In genomic region chr11:88165683-88166364, GRCm38 (mm10) we compare ENCODE assay signal across 10 mouse cellular contexts. TPM values are rescaled to one million over a fixed set of nuclear protein-coding genes. Genes with fewer than 3 reads are reported as not detected.
DNase-seq lines count a peak whose midpoint lies in the region; ATAC-seq lines count a peak whose summit lies in the region.
"Had no signal": no experiment of that assay in that cellular context is flagged by ENCODE, and none has a peak within 500 bp of the region (broad histone marks: within the 10 kb centered on the region; RNA-seq: fewer than 3 reads in every experiment).

No protein-coding gene starts in this region.

- H3K36me3 ChIP-seq in midbrain, embryonic 10.5 days, result peaks cover 9% of the 10 kb centered on the region; the same call in 1 of the 2 replicates
- H3K36me3 ChIP-seq in midbrain, embryonic 14.5 days (ENCODE audit: control insufficient read depth, insufficient read depth, low read length), result 0 out of 2 replicates have a peak, but pooled peaks cover 4% of the 10 kb centered on the region
- no peaks in the 10 kb centered on the region for H3K36me3 ChIP-seq in heart, embryonic 13.5 days
- H3K36me3 ChIP-seq in neural tube, embryonic 14.5 days (ENCODE audit: control insufficient read depth, insufficient read depth, low read length), result no peaks in the 10 kb centered on the region
- H3K36me3 ChIP-seq: liver, embryonic 13.5 days had no signal

- H3K9ac ChIP-seq in midbrain, embryonic 14.5 days (replicated peaks; ENCODE audit: low read length), result no peak overlapping the region
- peak overlapping the region; percentile 75 for H3K9ac ChIP-seq in heart, embryonic 13.5 days
- H3K9ac ChIP-seq in neural tube, embryonic 14.5 days (replicated peaks; ENCODE audit: low read depth, low read length), result 0 out of 2 replicates have a peak overlapping the region, but pooled peaks have one; percentile 4
- H3K9ac ChIP-seq: liver, embryonic 13.5 days had no signal

- intact Hi-C loops in gastrocnemius, postnatal 14 days (cut with DNase I; ENCODE audit: low total_unique reads), result no loop called here
- intact Hi-C loops in gastrocnemius, postnatal 36 days (cut with DNase I), result no loop called here

- H3K4me1 ChIP-seq in midbrain, embryonic 10.5 days, result peaks cover 82% of the 10 kb centered on the region
- peaks cover 11% of the 10 kb centered on the region for H3K4me1 ChIP-seq in midbrain, embryonic 14.5 days (ENCODE audit: control insufficient read depth, insufficient read depth, low read length)
- H3K4me1 ChIP-seq in heart, embryonic 13.5 days, result peaks cover 62% of the 10 kb centered on the region
- peaks cover 25% of the 10 kb centered on the region for H3K4me1 ChIP-seq in neural tube, embryonic 14.5 days (ENCODE audit: control insufficient read depth, insufficient read depth, low read length)

- no peaks in the 10 kb centered on the region for H3K9me3 ChIP-seq in midbrain, embryonic 10.5 days (replicated peaks)
- H3K9me3 ChIP-seq in midbrain, embryonic 14.5 days (ENCODE audit: control insufficient read depth, low read length), result no peaks in the 10 kb centered on the region
- H3K9me3 ChIP-seq in heart, embryonic 13.5 days, result no peaks in the 10 kb centered on the region
- H3K9me3 ChIP-seq in neural tube, embryonic 14.5 days (ENCODE audit: control insufficient read depth, low read length), result no peaks in the 10 kb centered on the region
- H3K9me3 ChIP-seq: liver, embryonic 13.5 days had no signal

- no peak overlapping the region for H3K4me2 ChIP-seq in midbrain, embryonic 14.5 days (ENCODE audit: low read length)
- H3K4me2 ChIP-seq in heart, embryonic 13.5 days, result peak overlapping the region; percentile 37; the same call in 1 of the 2 replicates
- no peak overlapping the region for H3K4me2 ChIP-seq in neural tube, embryonic 14.5 days (ENCODE audit: low read depth, low read length)
- H3K4me2 ChIP-seq: liver, embryonic 13.5 days had no signal

- WGBS in midbrain, embryonic 10.5 days, result 80% methylated on average over 10 of the region's 10 CpGs
- WGBS in midbrain, embryonic 14.5 days, result 76% methylated on average over 10 of the region's 10 CpGs
- WGBS in heart, embryonic 13.5 days, result 60% methylated on average over 10 of the region's 10 CpGs
- 65% methylated on average over 10 of the region's 10 CpGs for WGBS in neural tube, embryonic 14.5 days

- no peak for ATAC-seq in midbrain, embryonic 14.5 days (ENCODE audit: low FRiP score, low TSS enrichment)
- no peak for ATAC-seq in heart, embryonic 13.5 days (ENCODE audit: extremely low read depth, insufficient number of reproducible peaks, low FRiP score, low TSS enrichment)
- no peak for ATAC-seq in neural tube, embryonic 14.5 days (ENCODE audit: low read depth)

- no peak overlapping the region for H3K4me3 ChIP-seq in midbrain, embryonic 10.5 days
- no peak overlapping the region for H3K4me3 ChIP-seq in midbrain, embryonic 14.5 days (replicated peaks; ENCODE audit: low read depth, low read length)
- no peak overlapping the region for H3K4me3 ChIP-seq in heart, embryonic 13.5 days
- H3K4me3 ChIP-seq in neural tube, embryonic 14.5 days (ENCODE audit: low read depth, low read length), result no peak overlapping the region
- H3K4me3 ChIP-seq: liver, embryonic 13.5 days had no signal

- H3K27me3 ChIP-seq in midbrain, embryonic 10.5 days (ENCODE audit: low read depth, poor library complexity, severe bottlenecking), result peaks cover 30% of the 10 kb centered on the region
- no peaks in the 10 kb centered on the region for H3K27me3 ChIP-seq in midbrain, embryonic 14.5 days (ENCODE audit: control insufficient read depth, insufficient read depth, low read length)
- H3K27me3 ChIP-seq in heart, embryonic 13.5 days (replicated peaks), result peaks cover 21% of the 10 kb centered on the region
- H3K27me3 ChIP-seq in neural tube, embryonic 14.5 days (ENCODE audit: control insufficient read depth, insufficient read depth, low read length), result no peaks in the 10 kb centered on the region

- peak; percentile 52 for DNase-seq in gastrocnemius, postnatal 14 days
- DNase-seq in gastrocnemius, postnatal 36 days, result no peak
- no peak for DNase-seq in midbrain, embryonic 10.5 days (ENCODE audit: low spot score)
- DNase-seq in midbrain, embryonic 14.5 days, result no peak
- DNase-seq in frontal cortex, postnatal 14 days (ENCODE audit: low spot score in 2 of 2), result no peak
- no peak for DNase-seq in frontal cortex, postnatal 10 days (ENCODE audit: low spot score in 2 of 2)
- DNase-seq: liver, embryonic 13.5 days; thymus, postnatal 14 days had no signal

- H3K27ac ChIP-seq in midbrain, embryonic 10.5 days (replicated peaks), result peak overlapping the region; percentile 50
- no peak overlapping the region for H3K27ac ChIP-seq in midbrain, embryonic 14.5 days (replicated peaks; ENCODE audit: low read depth, low read length)
- H3K27ac ChIP-seq in heart, embryonic 13.5 days (replicated peaks), result peak overlapping the region; percentile 95
- no peak overlapping the region for H3K27ac ChIP-seq in neural tube, embryonic 14.5 days (ENCODE audit: low read depth, low read length)
- H3K27ac ChIP-seq: liver, embryonic 13.5 days had no signal

RNA-seq across cellular contexts. Expression of gene Mrps23, which starts 38.4 kb away (rescaled TPM):
- 100 to 1,000 TPM; 127 to 132 TPM for total RNA-seq in gastrocnemius, postnatal 14 days (2021)
- 100 to 1,000 TPM; 123 to 140 TPM for total RNA-seq in gastrocnemius, postnatal 36 days (2021)
- polyA plus RNA-seq in midbrain, embryonic 10.5 days (2016; fragmentation: Nextera tagmentation; extraction: Ambion mirVana), result 70.6 and 78.8 TPM in 2 replicates
- 67.9 and 70.0 TPM in 2 replicates for polyA plus RNA-seq in midbrain, embryonic 14.5 days (2014; fragmentation: Nextera tagmentation; extraction: Ambion mirVana)
- polyA plus RNA-seq in heart, embryonic 13.5 days (2015; fragmentation: Nextera tagmentation; extraction: Ambion mirVana), result 76.0 and 82.1 TPM in 2 replicates
- 63.7 and 67.9 TPM in 2 replicates for polyA plus RNA-seq in neural tube, embryonic 14.5 days (2014; fragmentation: Nextera tagmentation; extraction: Ambion mirVana)

Comparison
In these comparisons a context has a peak if more than half of its experiments do, and no peak if none do; other contexts are left out.
1. H3K27ac ChIP-seq: peak in midbrain, embryonic 10.5 days (single experiment) and heart, embryonic 13.5 days (single experiment); none in midbrain, embryonic 14.5 days (single experiment) and neural tube, embryonic 14.5 days (single experiment).